ENCODE assay signal across 11 mouse cellular contexts in the genomic region with DNA sequence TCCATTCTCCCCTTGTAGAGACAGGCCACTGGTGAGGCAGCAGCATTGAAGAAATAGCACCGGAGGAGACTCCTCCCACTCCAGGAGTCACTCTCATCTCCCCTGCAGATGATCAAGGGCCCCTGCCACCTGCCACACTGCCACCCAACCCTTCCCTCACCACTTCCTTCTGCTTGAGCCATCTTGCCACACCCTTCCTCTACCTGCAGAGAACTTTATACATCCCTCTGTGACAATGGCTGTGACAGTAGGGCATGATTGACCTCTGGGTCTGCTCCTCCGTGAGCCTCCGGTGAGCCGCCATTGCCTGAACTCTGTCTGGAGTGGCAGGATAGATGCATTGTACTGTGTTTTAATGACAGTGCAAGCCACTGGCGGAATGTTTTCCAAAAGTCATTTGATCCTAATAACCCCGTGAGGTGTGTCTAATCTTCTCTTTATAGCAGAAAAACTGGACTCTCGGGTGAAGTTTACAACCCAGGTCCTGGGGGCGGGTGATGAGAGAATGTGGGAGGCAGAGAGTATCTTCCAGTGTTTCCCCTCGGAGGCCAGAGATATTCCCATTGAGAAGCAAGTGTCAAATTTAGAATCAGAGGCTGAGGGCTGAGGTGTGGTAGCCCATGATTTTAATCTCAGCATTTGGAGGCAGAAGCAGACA. TPM values are rescaled to one million over a fixed set of nuclear protein-coding genes. Genes with fewer than 3 reads are reported as not detected.
DNase-seq lines count a peak whose midpoint lies in the region; TF ChIP-seq lines count a peak whose summit lies in the region.
"Had no signal": no experiment of that assay in that cellular context is flagged by ENCODE, and none has a peak within 500 bp of the region (broad histone marks: within the 10 kb centered on the region; RNA-seq: fewer than 3 reads in every experiment).

No protein-coding gene starts in this region.

- H3K27ac ChIP-seq in gastrocnemius, adult 2 months: no peak overlapping the region
- H3K27ac ChIP-seq: midbrain, embryonic 12.5 days had no signal

- no peak overlapping the region for H3K4me3 ChIP-seq in gastrocnemius, adult 2 months
- H3K4me3 ChIP-seq: heart, embryonic 12.5 days; midbrain, embryonic 12.5 days had no signal

- peak; percentile 53 for DNase-seq in A20 (ENCODE audit: low read depth, low spot score)
- DNase-seq in CD4-positive helper T cell, adult 2 months (ENCODE audit: low read depth, low spot score): peak; percentile 80
- DNase-seq in induced T-regulatory cell, adult 2 months (ENCODE audit: low read depth): peak; percentile 78
- DNase-seq in spleen, postnatal 4 days (ENCODE audit: low spot score in 2 of 2): peak; percentile 67 to 74
- no peak for DNase-seq in left cerebral cortex, postnatal 10 days (ENCODE audit: extremely low spot score in 1 of 2, low spot score in 2 of 2)
- DNase-seq in gastrocnemius, adult 2 months: no peak
- no peak for DNase-seq in adrenal gland, adult (ENCODE audit: inconsistent age in 2 of 2, low spot score in 1 of 2)
- DNase-seq: forebrain, postnatal 0 days; kidney, postnatal 4 days had no signal

- TF ChIP-seq CTCF in gastrocnemius, adult 2 months (IDR thresholded peaks at IDR 0.05): no peak

- intact Hi-C loops in left cerebral cortex, postnatal 10 days (cut with DNase I): no loop called here
- intact Hi-C loops in gastrocnemius, adult 2 months (cut with DNase I): no loop called here

RNA-seq across cellular contexts. Expression of a gene that starts 7.7 kb away (rescaled TPM):
- total RNA-seq in left cerebral cortex, postnatal 10 days (2021): 10 to 100 TPM; 58.2 to 58.8 TPM
- total RNA-seq in gastrocnemius, adult 2 months (2021): 10 to 100 TPM; 37.4 to 57.4 TPM

Comparison
In these comparisons a context has a peak if more than half of its experiments do, and no peak if none do; other contexts are left out.
1. DNase-seq: peak in A20 (single experiment), CD4-positive helper T cell, adult 2 months (single experiment), induced T-regulatory cell, adult 2 months (single experiment) and spleen, postnatal 4 days (2 of 2); none in left cerebral cortex, postnatal 10 days (0 of 2), gastrocnemius, adult 2 months (single experiment) and adrenal gland, adult (0 of 2).